Mouse (Mus musculus) heart, embryonic 13.5 days (tissue): ENCODE results near the gene Sec16b. TPM values are rescaled to one million over a fixed set of nuclear protein-coding genes. Genes with fewer than 3 reads are reported as not detected.

Experiments used
- ATAC-seq: fragments of 200-750 bp; cut with Nextera tagmentation; 2 replicates; pipeline ENCODE4 v1.8.0; 2017; ENCODE audit warnings: moderate TSS enrichment; ENCODE audit not compliant: insufficient number of reproducible peaks, low FRiP score, low TSS enrichment; ENCODE audit errors: extremely low read depth
- H3K27ac ChIP-seq: fragments of 300-500 bp; sonication (generic); replicated peaks from 2 replicates; pipeline ENCODE4 v1.5.1; 2015; ENCODE audit warnings: moderate library complexity, mild to moderate bottlenecking, inconsistent platforms
- H3K27me3 ChIP-seq: fragments of 300-500 bp; sonication (generic); replicated peaks from 2 replicates; pipeline ENCODE4 v1.6.1; 2015; ENCODE audit warnings: mild to moderate bottlenecking, inconsistent platforms
- H3K36me3 ChIP-seq: fragments of 300-500 bp; sonication (generic); 2 replicates; pipeline ENCODE4 v1.6.1; 2015; ENCODE audit warnings: mild to moderate bottlenecking, inconsistent platforms
- H3K4me1 ChIP-seq: fragments of 300-500 bp; sonication (generic); 2 replicates; pipeline ENCODE4 v1.6.1; 2015; ENCODE audit warnings: inconsistent platforms
- H3K4me2 ChIP-seq: fragments of 300-500 bp; sonication (generic); 2 replicates; pipeline ENCODE4 v1.6.1; 2015; ENCODE audit warnings: inconsistent platforms, mild to moderate bottlenecking, moderate library complexity
- H3K4me3 ChIP-seq: fragments of 300-500 bp; sonication (generic); 2 replicates; pipeline ENCODE4 v1.5.1; 2015; ENCODE audit warnings: moderate library complexity, mild to moderate bottlenecking, inconsistent platforms
- H3K9ac ChIP-seq: fragments of 300-500 bp; sonication (generic); 2 replicates; pipeline ENCODE4 v1.6.1; 2015; ENCODE audit warnings: inconsistent platforms, mild to moderate bottlenecking, moderate library complexity
- H3K9me3 ChIP-seq: fragments of 300-500 bp; sonication (generic); 2 replicates; pipeline ENCODE4 v1.6.1; 2016; ENCODE audit warnings: inconsistent platforms
- WGBS: fragments of 180-500 bp; shearing (Covaris S2); methylation state at CpG from one replicate; pipeline ENCODE4 v1.1.7; 2015; ENCODE audit warnings: mixed read lengths; 5-methylcytosine and 5-hydroxymethylcytosine counted together
- polyA plus RNA-seq: library from polyadenylated mRNA; unstranded; fragments of >200 nt; fragmentation: Nextera tagmentation; extraction: Ambion mirVana; gene quantifications from 2 replicates; pipeline ENCODE4 v1.2.1, GENCODE M21; 2015

The Sec16b gene
- polyA plus RNA-seq, 1 experiment from 2014 or later, result 1.2 TPM

DNA sequence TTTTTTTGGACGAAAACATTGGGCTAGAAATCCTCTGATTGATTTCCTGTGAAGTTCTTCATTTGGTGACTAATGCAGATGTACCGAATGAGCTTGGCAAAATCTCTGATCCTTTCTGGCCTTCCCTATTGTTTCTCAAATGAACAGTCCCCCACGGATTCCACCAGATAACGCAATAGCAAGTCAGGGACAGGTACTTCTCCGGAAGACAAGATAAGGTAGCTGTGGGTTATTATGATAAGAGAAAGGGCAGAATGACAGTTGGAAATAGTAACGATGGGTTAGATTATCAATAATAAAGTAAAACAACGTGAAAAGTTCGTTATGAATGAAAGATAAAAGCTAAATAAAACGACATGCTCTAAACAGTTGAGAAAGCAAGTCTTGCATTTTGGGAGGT, 7.0 kb downstream of the Sec16b start:
- H3K9me3 ChIP-seq, result no peaks in the 10 kb centered on the region
- peaks cover 27% of the 10 kb centered on the region for H3K4me1 ChIP-seq
- H3K4me3 ChIP-seq, result no peak overlapping the region
- H3K27me3 ChIP-seq, result no peaks in the 10 kb centered on the region
- no peak overlapping the region for H3K4me2 ChIP-seq
- no peaks in the 10 kb centered on the region for H3K36me3 ChIP-seq
- H3K27ac ChIP-seq, result no peak overlapping the region
- WGBS, result 41% methylated on average over 9 of the region's 9 CpGs
- no peak for ATAC-seq
- no peak overlapping the region for H3K9ac ChIP-seq

DNA sequence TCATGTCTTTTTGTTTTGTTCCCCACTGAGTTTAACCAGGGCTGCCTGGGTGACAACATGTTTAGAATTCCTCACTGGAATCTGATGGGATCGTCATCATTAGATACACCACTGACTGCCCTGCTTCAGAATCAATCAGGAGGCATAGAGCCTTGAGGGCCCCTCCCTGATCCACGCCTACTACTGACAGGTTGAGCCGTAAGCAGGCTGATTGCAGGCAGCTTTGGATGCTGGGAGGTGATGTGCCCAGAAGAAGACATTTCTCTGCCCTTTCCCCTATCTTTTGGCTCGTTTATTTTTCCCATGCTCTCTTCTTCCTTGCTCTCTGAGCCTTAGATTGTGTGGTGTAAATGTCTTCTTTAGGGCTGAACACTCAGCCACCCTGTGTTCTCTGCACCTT, 7.8 kb downstream of the Sec16b start:
- no peak overlapping the region for H3K9ac ChIP-seq
- no peaks in the 10 kb centered on the region for H3K27me3 ChIP-seq
- peaks cover 28% of the 10 kb centered on the region for H3K4me1 ChIP-seq

DNA sequence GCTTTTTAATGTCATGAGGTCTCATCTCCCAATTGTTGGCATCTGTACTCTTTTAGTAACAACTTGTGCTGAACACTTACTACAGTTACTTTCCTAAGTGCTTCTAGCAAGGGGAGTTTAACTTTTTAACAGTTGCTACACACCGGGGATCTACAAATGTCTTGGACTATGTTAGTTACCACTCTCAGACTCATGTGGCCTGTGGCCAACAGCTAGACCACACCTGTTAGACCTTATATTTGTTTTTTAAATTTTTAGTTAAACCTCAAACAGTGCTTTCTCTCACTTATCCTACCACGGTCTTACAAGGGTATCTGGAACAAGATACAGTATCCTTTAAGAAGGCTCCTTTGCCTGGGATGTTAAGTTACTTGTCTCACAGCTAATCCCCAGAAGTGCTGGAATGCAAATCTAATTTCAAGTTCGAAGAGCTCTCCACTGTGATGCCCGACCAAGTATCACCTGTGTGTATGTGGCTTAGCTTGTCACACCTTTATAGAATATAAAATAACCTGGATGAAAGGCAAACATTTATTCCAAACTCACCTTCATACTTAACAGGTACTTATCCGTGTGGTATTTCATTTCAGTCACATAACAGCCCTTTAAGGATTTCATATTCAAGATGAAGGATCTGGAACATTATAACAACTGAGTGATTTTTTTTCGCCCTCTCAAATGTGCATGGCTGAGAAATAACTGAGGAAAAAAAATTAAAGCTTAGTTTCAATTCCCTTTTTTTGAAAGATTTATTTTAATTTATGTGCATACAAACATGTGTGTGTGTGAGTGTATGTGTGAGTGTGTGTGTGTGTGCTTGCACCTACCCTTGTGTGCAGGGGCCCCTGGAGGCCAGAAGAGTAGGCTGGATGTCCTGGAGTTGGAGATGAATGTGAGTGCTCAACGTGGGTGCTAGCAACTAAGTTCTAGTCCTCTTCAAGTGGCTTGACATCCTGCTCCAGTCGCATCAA, 10.6 kb downstream of the Sec16b start:
- peaks cover 3% of the 10 kb centered on the region; the same call in 1 of the 2 replicates for H3K27me3 ChIP-seq
- no peaks in the 10 kb centered on the region for H3K36me3 ChIP-seq
- H3K4me1 ChIP-seq, result peaks cover 21% of the 10 kb centered on the region
- no peak for ATAC-seq
- WGBS, result 74% methylated on average over 8 of the region's 8 CpGs
- no peak overlapping the region for H3K4me2 ChIP-seq
- no peak overlapping the region for H3K4me3 ChIP-seq
- H3K9me3 ChIP-seq, result no peaks in the 10 kb centered on the region
- no peak overlapping the region for H3K9ac ChIP-seq
- no peak overlapping the region for H3K27ac ChIP-seq

More for the DNA sequence above, 7.8 kb downstream of the Sec16b start:
- Histone ChIP-seq H3K36me3 (no peaks in the 10 kb centered on the region), H3K4me3 (no peak overlapping the region), H3K27ac (no peak overlapping the region), H3K9me3 (no peaks in the 10 kb centered on the region), H3K4me2 (no peak overlapping the region)
- WGBS, result 41% methylated on average over 4 of the region's 4 CpGs
- ATAC-seq, result no peak

DNA sequence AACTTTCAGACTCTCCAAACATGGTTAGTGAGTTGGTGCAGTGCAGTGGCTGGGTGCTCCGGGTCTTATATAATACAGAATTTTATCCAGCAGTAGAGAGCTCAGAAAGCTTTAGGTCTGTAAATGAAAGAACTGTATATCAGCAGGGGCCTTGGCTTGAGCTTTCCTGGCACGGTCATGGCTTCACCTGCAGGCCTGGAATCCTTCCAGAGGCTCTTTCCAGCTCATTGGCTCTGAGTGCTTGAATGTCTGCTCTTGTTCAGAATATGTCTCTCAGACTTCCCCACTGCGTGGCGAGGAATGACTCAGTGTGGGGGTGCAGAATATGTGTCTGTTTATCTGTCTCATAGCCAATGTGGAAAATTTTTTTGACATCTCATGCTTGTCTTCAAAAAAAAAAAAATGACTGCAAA, 11.6 kb downstream of the Sec16b start:
- WGBS, result 32% methylated on average over 4 of the region's 4 CpGs
- ATAC-seq, result no peak; the same call in 1 of the 2 replicates
- Histone ChIP-seq H3K36me3 (no peaks in the 10 kb centered on the region), H3K4me2 (no peak overlapping the region), H3K4me1 (peaks cover 16% of the 10 kb centered on the region), H3K27ac (no peak overlapping the region; the same call in 1 of the 2 replicates), H3K27me3 (peaks cover 8% of the 10 kb centered on the region; the same call in 1 of the 2 replicates), H3K4me3 (no peak overlapping the region), H3K9ac (no peak overlapping the region), H3K9me3 (no peaks in the 10 kb centered on the region)

DNA sequence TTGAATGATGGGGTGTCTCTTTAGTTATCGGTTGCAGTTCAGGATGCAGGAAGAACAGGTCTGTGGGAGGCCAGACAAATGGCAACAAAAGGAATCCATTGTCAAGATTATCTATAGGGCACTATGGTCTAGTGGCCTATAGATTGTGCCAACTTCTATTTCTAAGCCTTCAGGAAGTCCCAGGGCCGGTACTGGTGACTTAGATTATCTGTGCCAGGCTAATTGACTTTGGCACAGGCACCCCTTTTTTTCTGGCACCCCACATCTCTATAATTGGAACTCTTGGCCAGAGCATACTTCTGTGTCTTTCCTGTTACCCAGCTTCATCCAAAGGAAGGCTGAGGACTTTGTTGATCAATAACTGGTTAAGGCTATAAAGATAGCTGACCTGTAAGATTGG, 12.9 kb downstream of the Sec16b start:
- peaks cover 14% of the 10 kb centered on the region for H3K4me1 ChIP-seq
- H3K36me3 ChIP-seq, result no peaks in the 10 kb centered on the region
- H3K27me3 ChIP-seq, result peaks cover 8% of the 10 kb centered on the region; the same call in 1 of the 2 replicates
- no peaks in the 10 kb centered on the region for H3K9me3 ChIP-seq
- no peak overlapping the region for H3K4me3 ChIP-seq
- no peak overlapping the region for H3K9ac ChIP-seq
- no peak for ATAC-seq
- H3K4me2 ChIP-seq, result no peak overlapping the region
- H3K27ac ChIP-seq, result no peak overlapping the region
- 59% methylated on average over 2 of the region's 2 CpGs for WGBS

DNA sequence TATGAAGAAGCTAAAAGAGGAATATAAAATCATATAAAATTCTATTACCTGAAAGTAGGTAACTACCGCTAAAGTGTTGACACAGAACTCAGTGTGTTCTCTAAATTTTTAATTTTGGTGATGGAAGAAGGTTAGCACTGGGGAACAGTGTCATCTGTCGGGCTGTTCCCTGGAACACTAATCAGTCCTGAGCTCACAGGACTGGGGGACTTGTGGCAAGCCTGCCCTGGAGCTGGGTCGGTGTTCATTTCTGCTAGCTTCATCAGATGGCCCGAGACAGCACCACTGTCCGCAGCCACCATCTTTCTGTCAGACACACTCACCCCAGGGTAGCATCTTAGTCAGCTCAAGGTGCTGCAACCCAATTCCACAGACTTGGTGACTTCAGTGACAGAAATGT, 15.8 kb downstream of the Sec16b start:
- Histone ChIP-seq H3K27ac (no peak overlapping the region), H3K4me2 (no peak overlapping the region), H3K9me3 (no peaks in the 10 kb centered on the region), H3K27me3 (peaks cover 8% of the 10 kb centered on the region; the same call in 1 of the 2 replicates), H3K36me3 (no peaks in the 10 kb centered on the region), H3K4me3 (no peak overlapping the region), H3K4me1 (peaks cover 12% of the 10 kb centered on the region), H3K9ac (no peak overlapping the region)
- ATAC-seq, result no peak
- WGBS, result 83% methylated on average over 5 of the region's 5 CpGs

- Histone ChIP-seq H3K27ac (no peak overlapping the region), H3K4me1 (no peaks in the 10 kb centered on the region), H3K4me3 (no peak overlapping the region), H3K9me3 (no peaks in the 10 kb centered on the region), H3K4me2 (no peak overlapping the region), H3K9ac (no peak overlapping the region), H3K36me3 (no peaks in the 10 kb centered on the region), H3K27me3 (peaks cover 8% of the 10 kb centered on the region; the same call in 1 of the 2 replicates)
- WGBS, result 62% methylated on average over 7 of the region's 7 CpGs
- ATAC-seq, result no peak
Measured at GRCm38 (mm10) chr1:157524775-157525174, 18.2 kb downstream of the Sec16b start.

DNA sequence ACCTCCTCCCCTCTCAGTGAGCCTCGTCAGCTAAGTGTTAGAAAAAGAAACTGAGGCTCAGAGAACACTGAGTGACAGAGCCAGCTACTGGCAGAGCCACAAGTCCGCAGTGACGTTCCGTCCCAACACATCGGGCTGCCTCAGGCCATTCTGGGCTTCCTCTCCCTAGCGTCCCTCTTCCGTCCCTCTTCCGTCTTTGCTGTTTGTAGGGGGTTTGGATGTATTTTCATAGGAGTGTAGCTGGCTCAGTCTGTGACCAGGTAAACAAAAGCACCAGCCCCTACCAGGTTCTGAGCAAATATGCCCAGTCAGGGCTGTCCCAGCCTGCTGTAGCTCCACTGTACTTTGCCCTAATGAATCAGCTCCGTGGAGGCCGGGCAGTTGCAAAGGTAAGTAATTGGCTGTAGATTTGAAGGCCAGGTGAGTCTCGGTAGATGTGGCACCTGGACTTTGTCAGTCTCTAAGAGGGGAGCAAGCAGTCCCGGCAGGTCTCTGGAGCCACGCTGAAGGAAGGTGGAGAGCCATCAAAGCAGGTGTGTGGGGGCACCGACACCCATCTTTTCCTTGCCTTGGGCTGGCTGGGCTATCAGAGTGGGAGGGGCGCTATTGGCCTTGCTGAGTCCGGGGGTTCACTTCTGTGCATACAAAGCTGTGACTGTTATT, 19.3 kb downstream of the Sec16b start:
- Histone ChIP-seq H3K27ac (no peak overlapping the region), H3K4me3 (no peak overlapping the region), H3K4me2 (no peak overlapping the region), H3K27me3 (peaks cover 8% of the 10 kb centered on the region; the same call in 1 of the 2 replicates), H3K9me3 (no peaks in the 10 kb centered on the region), H3K4me1 (no peaks in the 10 kb centered on the region), H3K36me3 (no peaks in the 10 kb centered on the region), H3K9ac (no peak overlapping the region)
- WGBS, result 82% methylated on average over 16 of the region's 16 CpGs
- no peak for ATAC-seq

- Histone ChIP-seq H3K4me1 (no peaks in the 10 kb centered on the region), H3K9ac (no peak overlapping the region), H3K4me3 (no peak overlapping the region), H3K27me3 (peaks cover 9% of the 10 kb centered on the region; the same call in 1 of the 2 replicates), H3K9me3 (no peaks in the 10 kb centered on the region), H3K36me3 (no peaks in the 10 kb centered on the region), H3K27ac (no peak overlapping the region), H3K4me2 (no peak overlapping the region)
- ATAC-seq, result no peak
- WGBS, result 50% methylated on average over 5 of the region's 5 CpGs
Measured at GRCm38 (mm10) chr1:157526625-157527024, 20.1 kb downstream of the Sec16b start.

DNA sequence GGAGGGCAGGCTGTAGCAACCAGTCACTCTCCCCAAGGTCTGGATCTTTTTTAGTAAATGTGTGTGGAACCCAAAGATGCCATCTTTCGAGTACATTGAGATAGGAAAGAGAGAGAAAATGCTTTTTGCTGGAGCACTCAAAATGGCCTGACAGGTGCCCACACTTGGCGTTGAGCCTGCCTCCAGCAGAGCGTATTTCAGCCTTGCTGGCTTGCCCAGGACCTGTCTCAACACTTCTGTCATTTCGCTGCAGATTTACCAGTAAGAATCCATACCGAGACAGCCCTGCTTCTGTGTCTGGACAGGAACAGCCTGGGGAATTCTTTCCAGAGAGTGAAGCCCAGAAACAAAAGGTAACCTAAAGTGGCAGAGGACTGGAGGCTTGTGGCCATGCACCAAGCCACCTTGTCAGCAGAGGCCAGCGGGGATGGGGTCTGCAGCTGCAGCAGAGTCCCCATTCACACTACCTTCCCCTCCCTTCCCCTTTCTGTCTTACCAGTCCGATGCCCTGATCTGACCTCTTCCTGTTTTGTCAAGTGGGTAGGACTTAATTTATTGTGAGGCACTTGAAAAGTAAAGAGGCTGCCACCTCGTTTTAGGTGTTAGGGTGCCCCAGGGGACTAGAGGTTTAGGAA, 26.4 kb downstream of the Sec16b start:
- no peak overlapping the region for H3K27ac ChIP-seq
- no peak for ATAC-seq
- 41% methylated on average over 8 of the region's 8 CpGs for WGBS

DNA sequence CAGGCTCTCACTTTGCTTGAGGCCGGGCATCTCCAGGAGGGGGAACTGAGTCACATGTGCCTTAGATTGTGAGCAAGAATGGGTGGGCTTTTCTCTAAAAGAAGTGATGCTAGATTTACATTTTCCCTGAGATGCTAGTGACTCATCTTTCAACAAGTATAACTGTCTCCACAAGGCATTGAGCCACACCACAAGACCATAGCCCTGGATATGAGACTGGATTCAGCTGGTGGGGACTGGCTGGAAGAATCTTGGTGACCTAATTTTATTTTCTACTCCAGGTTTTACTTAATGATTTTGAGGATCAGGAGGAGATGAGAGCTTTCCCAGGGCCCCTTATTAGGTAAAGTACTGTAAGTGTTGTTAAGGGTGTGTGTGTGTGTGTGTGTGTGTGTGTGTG, 29.0 kb downstream of the Sec16b start:
- H3K36me3 ChIP-seq, result no peaks in the 10 kb centered on the region
- 67% methylated on average over 1 of the region's 1 CpGs for whole genome bisulfite sequencing

More for the DNA sequence above, 26.4 kb downstream of the Sec16b start:
- Histone ChIP-seq H3K27me3 (peaks cover 12% of the 10 kb centered on the region; the same call in 1 of the 2 replicates), H3K9ac (no peak overlapping the region), H3K36me3 (no peaks in the 10 kb centered on the region), H3K4me2 (no peak overlapping the region), H3K9me3 (no peaks in the 10 kb centered on the region), H3K4me1 (peaks cover 4% of the 10 kb centered on the region; the same call in 1 of the 2 replicates), H3K4me3 (no peak overlapping the region)

More for the DNA sequence above, 29.0 kb downstream of the Sec16b start:
- H3K4me1 ChIP-seq, result peaks cover 4% of the 10 kb centered on the region; the same call in 1 of the 2 replicates
- H3K9me3 ChIP-seq, result no peaks in the 10 kb centered on the region
- peaks cover 12% of the 10 kb centered on the region; the same call in 1 of the 2 replicates for H3K27me3 ChIP-seq
- H3K27ac ChIP-seq, result no peak overlapping the region
- no peak overlapping the region for H3K4me3 ChIP-seq
- ATAC-seq, result no peak
- no peak overlapping the region for H3K9ac ChIP-seq
- no peak overlapping the region for H3K4me2 ChIP-seq
